Mouse (Mus musculus) liver, embryonic 11.5 days (tissue): ENCODE measurements around the gene Dnmt3a. TPM values are rescaled to one million over a fixed set of nuclear protein-coding genes. Genes with fewer than 3 reads are reported as not detected.

Experiments used
- ATAC-seq: fragments of 200-750 bp; cut with Nextera tagmentation; replicated peaks from 2 replicates; pipeline ENCODE4 v1.8.0; 2017; ENCODE audit warnings: moderate number of reproducible peaks, mild to moderate bottlenecking, moderate TSS enrichment, moderate library complexity; ENCODE audit not compliant: low FRiP score
- DNase-seq: peaks from one replicate; pipeline ENCODE4 v3.0.0-alpha.2; 2017; ENCODE audit warnings: low spot score
- H3K27ac ChIP-seq: fragments of 300-500 bp; sonication (generic); 2 replicates; pipeline ENCODE4 v1.5.1; 2014; ENCODE audit warnings: mild to moderate bottlenecking, low read depth, low read length, control low read depth
- H3K27me3 ChIP-seq: fragments of 300-500 bp; sonication (generic); replicated peaks from 2 replicates; pipeline ENCODE4 v1.6.1; 2014; ENCODE audit warnings: low read length, mixed read lengths; ENCODE audit not compliant: control insufficient read depth, insufficient read depth
- H3K36me3 ChIP-seq: fragments of 300-500 bp; sonication (generic); 2 replicates; pipeline ENCODE4 v1.6.1; 2014; ENCODE audit warnings: mild to moderate bottlenecking, low read length, moderate library complexity, mixed read lengths; ENCODE audit not compliant: control insufficient read depth, insufficient read depth
- H3K4me1 ChIP-seq: fragments of 300-500 bp; sonication (generic); replicated peaks from 2 replicates; pipeline ENCODE4 v1.6.1; 2014; ENCODE audit warnings: low read length, mixed read lengths; ENCODE audit not compliant: control insufficient read depth, insufficient read depth
- H3K4me2 ChIP-seq: fragments of 300-500 bp; sonication (generic); 2 replicates; pipeline ENCODE4 v1.6.1; 2014; ENCODE audit warnings: mild to moderate bottlenecking, control low read depth, moderate library complexity
- H3K4me3 ChIP-seq: fragments of 300-500 bp; sonication (generic); 2 replicates; pipeline ENCODE4 v1.5.1; 2014; ENCODE audit warnings: low read depth, low read length, control low read depth
- H3K9ac ChIP-seq: fragments of 300-500 bp; sonication (generic); 2 replicates; pipeline ENCODE4 v1.6.1; 2014; ENCODE audit warnings: low read depth, low read length, control low read depth
- H3K9me3 ChIP-seq: fragments of 300-500 bp; sonication (generic); 2 replicates; pipeline ENCODE4 v1.6.1; 2016; ENCODE audit warnings: low read length, inconsistent platforms, mixed read lengths; ENCODE audit not compliant: control insufficient read depth
- WGBS: fragments of 180-500 bp; shearing (Covaris S2); extraction: QIAGEN DNeasy Blood & Tissue Kit; methylation state at CpG from one replicate; pipeline ENCODE4 v1.1.7; 2014; 5-methylcytosine and 5-hydroxymethylcytosine counted together
- polyA plus RNA-seq: library from polyadenylated mRNA; unstranded; fragments of >200 nt; fragmentation: Nextera tagmentation; extraction: Ambion mirVana; gene quantifications from 2 replicates; pipeline ENCODE4 v1.2.1, GENCODE M21; 2014

Dnmt3a gene
- 73.2 and 73.3 TPM in 2 replicates for polyA plus RNA-seq

- DNase-seq, result no peak
- Histone ChIP-seq H3K4me2 (peak within 1 kb of the TSS; percentile 90), H3K27me3 (peaks cover 39% of the 10 kb centered on the region), H3K4me3 (peak within 1 kb of the TSS; percentile 88), H3K9me3 (no peaks in the 10 kb centered on the region), H3K36me3 (no peaks in the 10 kb centered on the region), H3K9ac (peak within 1 kb of the TSS; percentile 80), H3K27ac (peak within 1 kb of the TSS; percentile 88), H3K4me1 (peaks cover 22% of the 10 kb centered on the region)
- 24% methylated on average over 4 of the region's 4 CpGs for WGBS
- ATAC-seq, result no peak
Measured at GRCm38 (mm10) chr12:3805852-3806251, at the start of gene Dnmt3a. Dnmt3a (plus strand) TSS chr12:3806007.

- no peak overlapping the region for H3K27ac ChIP-seq
- H3K4me2 ChIP-seq, result no peak overlapping the region
- no peak for DNase-seq
- no peaks in the 10 kb centered on the region for H3K27me3 ChIP-seq
- H3K4me1 ChIP-seq, result no peaks in the 10 kb centered on the region
- 86% methylated on average over 3 of the region's 3 CpGs for WGBS
- ATAC-seq, result no peak
- H3K36me3 ChIP-seq, result no peaks in the 10 kb centered on the region
- H3K4me3 ChIP-seq, result no peak overlapping the region
- no peaks in the 10 kb centered on the region for H3K9me3 ChIP-seq
- no peak overlapping the region for H3K9ac ChIP-seq
Measured at GRCm38 (mm10) chr12:3756216-3756615, 49.6 kb upstream of the Dnmt3a start.

- H3K27me3 ChIP-seq, result no peaks in the 10 kb centered on the region
- H3K9me3 ChIP-seq, result no peaks in the 10 kb centered on the region
- H3K4me2 ChIP-seq, result no peak overlapping the region
- no peak for DNase-seq
- 77% methylated on average over 3 of the region's 3 CpGs for WGBS
- ATAC-seq, result no peak
- no peaks in the 10 kb centered on the region for H3K36me3 ChIP-seq
- H3K27ac ChIP-seq, result no peak overlapping the region
- no peak overlapping the region for H3K9ac ChIP-seq
- no peak overlapping the region for H3K4me3 ChIP-seq
- H3K4me1 ChIP-seq, result no peaks in the 10 kb centered on the region
Measured at GRCm38 (mm10) chr12:3758127-3758526, 47.7 kb upstream of the Dnmt3a start.

GRCm38 (mm10) chr12:3759419-3759818, 46.4 kb upstream of the Dnmt3a start:
- Histone ChIP-seq H3K36me3 (no peaks in the 10 kb centered on the region), H3K4me2 (no peak overlapping the region), H3K4me3 (no peak overlapping the region), H3K27ac (no peak overlapping the region), H3K9me3 (no peaks in the 10 kb centered on the region), H3K27me3 (no peaks in the 10 kb centered on the region), H3K4me1 (no peaks in the 10 kb centered on the region), H3K9ac (no peak overlapping the region)
- ATAC-seq (peak; percentile 65), DNase-seq (no peak)
- WGBS, result 32% methylated on average over 4 of the region's 4 CpGs

- no peaks in the 10 kb centered on the region for H3K9me3 ChIP-seq
- no peak overlapping the region for H3K4me3 ChIP-seq
- DNase-seq (no peak), ATAC-seq (no peak)
- H3K27me3 ChIP-seq, result no peaks in the 10 kb centered on the region
- H3K27ac ChIP-seq, result no peak overlapping the region
- no peaks in the 10 kb centered on the region for H3K4me1 ChIP-seq
- no peaks in the 10 kb centered on the region for H3K36me3 ChIP-seq
- H3K4me2 ChIP-seq, result no peak overlapping the region
- whole genome bisulfite sequencing, result 83% methylated on average over 4 of the region's 4 CpGs
- H3K9ac ChIP-seq, result no peak overlapping the region
Measured at GRCm38 (mm10) chr12:3760876-3761590, 44.8 kb upstream of the Dnmt3a start.

GRCm38 (mm10) chr12:3761591-3762295, 44.1 kb upstream of the Dnmt3a start:
- no peaks in the 10 kb centered on the region for H3K9me3 ChIP-seq
- no peak overlapping the region for H3K27ac ChIP-seq
- H3K4me2 ChIP-seq, result no peak overlapping the region
- no peaks in the 10 kb centered on the region for H3K36me3 ChIP-seq
- H3K4me3 ChIP-seq, result no peak overlapping the region
- ATAC-seq, result no peak
- H3K4me1 ChIP-seq, result no peaks in the 10 kb centered on the region
- H3K27me3 ChIP-seq, result no peaks in the 10 kb centered on the region
- no peak overlapping the region for H3K9ac ChIP-seq
- no peak for DNase-seq
- 75% methylated on average over 6 of the region's 6 CpGs for WGBS

- H3K27ac ChIP-seq, result no peak overlapping the region
- H3K4me3 ChIP-seq, result no peak overlapping the region
- ATAC-seq (no peak), DNase-seq (no peak)
- no peaks in the 10 kb centered on the region for H3K4me1 ChIP-seq
- no peak overlapping the region for H3K9ac ChIP-seq
- no peak overlapping the region for H3K4me2 ChIP-seq
- no peaks in the 10 kb centered on the region for H3K36me3 ChIP-seq
- H3K9me3 ChIP-seq, result no peaks in the 10 kb centered on the region
- no peaks in the 10 kb centered on the region for H3K27me3 ChIP-seq
- WGBS, result 74% methylated on average over 3 of the region's 3 CpGs
Measured at GRCm38 (mm10) chr12:3764191-3764804, 41.5 kb upstream of the Dnmt3a start.

- DNase-seq (no peak), ATAC-seq (no peak)
- no peaks in the 10 kb centered on the region for H3K4me1 ChIP-seq
- no peaks in the 10 kb centered on the region for H3K36me3 ChIP-seq
- no peak overlapping the region for H3K27ac ChIP-seq
- H3K4me3 ChIP-seq, result no peak overlapping the region
- WGBS, result 87% methylated on average over 8 of the region's 8 CpGs
- no peaks in the 10 kb centered on the region for H3K9me3 ChIP-seq
- H3K4me2 ChIP-seq, result no peak overlapping the region
- no peak overlapping the region for H3K9ac ChIP-seq
- no peaks in the 10 kb centered on the region for H3K27me3 ChIP-seq
Measured at GRCm38 (mm10) chr12:3767360-3767759, 38.4 kb upstream of the Dnmt3a start.
